Mouse (Mus musculus) midbrain, embryonic 14.5 days (tissue): ENCODE measurements at regions not wholly inside any gene's neighbourhood (a gene's known extent, or its start where the extent isn't known, plus 50 kb on each side); places are given as distances from the start of the nearest gene placed in this dataset.

Source experiments
- ATAC-seq: fragments of 200-750 bp; cut with Nextera tagmentation; 2 replicates; pipeline ENCODE4 v1.8.0; 2017; ENCODE audit warnings: moderate number of reproducible peaks, moderate library complexity; ENCODE audit not compliant: low FRiP score, low TSS enrichment
- DNase-seq: peaks from one replicate; pipeline ENCODE4 v3.0.0-alpha.2; 2015
- H3K27ac ChIP-seq: fragments of 300-500 bp; sonication (generic); replicated peaks from 2 replicates; pipeline ENCODE4 v1.5.1; 2014; ENCODE audit warnings: mild to moderate bottlenecking, low read depth, low read length, moderate library complexity
- H3K27me3 ChIP-seq: fragments of 300-500 bp; sonication (generic); 2 replicates; pipeline ENCODE4 v1.6.1; 2014; ENCODE audit warnings: low read length, control low read depth, mixed read lengths; ENCODE audit not compliant: control insufficient read depth, insufficient read depth
- H3K36me3 ChIP-seq: fragments of 300-500 bp; sonication (generic); 2 replicates; pipeline ENCODE4 v1.6.1; 2014; ENCODE audit warnings: low read length, control low read depth; ENCODE audit not compliant: control insufficient read depth, insufficient read depth
- H3K4me1 ChIP-seq: fragments of 300-500 bp; sonication (generic); 2 replicates; pipeline ENCODE4 v1.6.1; 2014; ENCODE audit warnings: mild to moderate bottlenecking, antibody characterized with exemption, low read length, control low read depth; ENCODE audit not compliant: control insufficient read depth, insufficient read depth
- H3K4me2 ChIP-seq: fragments of 300-500 bp; sonication (generic); 2 replicates; pipeline ENCODE4 v1.6.1; 2014; ENCODE audit warnings: mild to moderate bottlenecking, low read length, moderate library complexity
- H3K4me3 ChIP-seq: fragments of 300-500 bp; sonication (generic); replicated peaks from 2 replicates; pipeline ENCODE4 v1.5.1; 2014; ENCODE audit warnings: low read depth, low read length
- H3K9ac ChIP-seq: fragments of 300-500 bp; sonication (generic); replicated peaks from 2 replicates; pipeline ENCODE4 v1.6.1; 2014; ENCODE audit warnings: mild to moderate bottlenecking, low read length, moderate library complexity
- H3K9me3 ChIP-seq: fragments of 300-500 bp; sonication (generic); 2 replicates; pipeline ENCODE4 v1.6.1; 2016; ENCODE audit warnings: low read length, control low read depth, mixed read lengths; ENCODE audit not compliant: control insufficient read depth
- WGBS: fragments of 180-500 bp; shearing (Covaris S2); extraction: QIAGEN DNeasy Blood & Tissue Kit; methylation state at CpG from one replicate; pipeline ENCODE4 v1.1.7; 2014; 5-methylcytosine and 5-hydroxymethylcytosine counted together

GRCm38 (mm10) chr8:6388651-6389050, 1283.5 kb upstream of the Slc10a2 start:
- ATAC-seq: no peak
- H3K27ac ChIP-seq: no peak overlapping the region
- no peaks in the 10 kb centered on the region for H3K36me3 ChIP-seq
- H3K4me1 ChIP-seq: no peaks in the 10 kb centered on the region
- no peak for DNase-seq
- H3K9me3 ChIP-seq: no peaks in the 10 kb centered on the region
- no peak overlapping the region for H3K9ac ChIP-seq
- H3K4me3 ChIP-seq: no peak overlapping the region
- no peaks in the 10 kb centered on the region for H3K27me3 ChIP-seq
- 81% methylated on average over 2 of the region's 2 CpGs for WGBS
- no peak overlapping the region for H3K4me2 ChIP-seq

GRCm38 (mm10) chr8:6374712-6375111, 1269.6 kb upstream of the Slc10a2 start:
- Histone ChIP-seq H3K4me3 (no peak overlapping the region), H3K27ac (no peak overlapping the region), H3K27me3 (no peaks in the 10 kb centered on the region), H3K4me2 (no peak overlapping the region), H3K9me3 (no peaks in the 10 kb centered on the region), H3K4me1 (no peaks in the 10 kb centered on the region), H3K36me3 (no peaks in the 10 kb centered on the region), H3K9ac (no peak overlapping the region)
- WGBS: 58% methylated on average over 3 of the region's 3 CpGs
- DNase-seq (no peak), ATAC-seq (no peak)

DNA sequence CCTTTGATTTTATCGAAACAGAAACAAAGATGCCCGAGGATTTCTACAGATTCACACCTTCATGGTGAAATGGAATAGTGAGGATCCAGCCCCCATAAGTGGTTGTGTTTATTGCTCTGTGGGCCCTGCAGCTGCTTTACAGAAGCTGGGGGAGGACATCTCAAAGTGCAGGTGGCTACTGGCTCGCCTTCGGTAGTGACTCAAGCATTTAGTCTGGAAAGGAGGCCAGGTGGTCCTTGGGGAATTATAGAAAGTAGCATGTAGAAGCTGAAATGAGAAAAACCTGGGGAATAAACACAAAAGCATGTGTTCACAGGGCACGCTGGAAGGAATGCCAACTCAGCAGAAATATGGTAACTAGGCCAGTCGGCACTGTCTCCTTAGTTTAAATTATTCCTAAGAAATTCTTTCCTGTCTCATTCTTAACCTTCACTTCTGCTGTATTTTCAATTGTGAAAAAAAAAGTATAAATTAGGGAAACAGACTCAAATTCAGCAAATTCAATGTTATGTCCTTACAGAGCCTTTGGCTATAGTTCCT, 1256.3 kb upstream of the Slc10a2 start:
- Histone ChIP-seq H3K4me2 (no peak overlapping the region), H3K9ac (no peak overlapping the region), H3K27ac (no peak overlapping the region), H3K27me3 (no peaks in the 10 kb centered on the region), H3K36me3 (no peaks in the 10 kb centered on the region), H3K4me1 (no peaks in the 10 kb centered on the region), H3K4me3 (no peak overlapping the region), H3K9me3 (no peaks in the 10 kb centered on the region)
- 86% methylated on average over 6 of the region's 6 CpGs for WGBS
- ATAC-seq: no peak
- DNase-seq: peak; percentile 11

- WGBS: 58% methylated on average over 2 of the region's 2 CpGs
- no peak for DNase-seq
- no peak for ATAC-seq
These were observed 1252.7 kb upstream of the Slc10a2 start for GRCm38 (mm10) chr8:6357866-6358265.

GRCm38 (mm10) chr8:6350460-6350859, 1245.3 kb upstream of the Slc10a2 start:
- Histone ChIP-seq H3K4me3 (no peak overlapping the region), H3K4me1 (no peaks in the 10 kb centered on the region), H3K9me3 (no peaks in the 10 kb centered on the region), H3K4me2 (no peak overlapping the region), H3K27ac (no peak overlapping the region), H3K36me3 (no peaks in the 10 kb centered on the region), H3K27me3 (no peaks in the 10 kb centered on the region), H3K9ac (no peak overlapping the region)
- 69% methylated on average over 1 of the region's 1 CpGs for WGBS
- ATAC-seq: no peak
- DNase-seq: no peak

More at GRCm38 (mm10) chr8:6357866-6358265, 1252.7 kb upstream of the Slc10a2 start:
- no peaks in the 10 kb centered on the region for H3K9me3 ChIP-seq
- no peak overlapping the region for H3K27ac ChIP-seq
- H3K27me3 ChIP-seq: no peaks in the 10 kb centered on the region
- no peaks in the 10 kb centered on the region for H3K4me1 ChIP-seq
- no peak overlapping the region for H3K4me2 ChIP-seq
- H3K36me3 ChIP-seq: no peaks in the 10 kb centered on the region
- H3K9ac ChIP-seq: no peak overlapping the region
- no peak overlapping the region for H3K4me3 ChIP-seq

- Histone ChIP-seq H3K27me3 (no peaks in the 10 kb centered on the region), H3K36me3 (no peaks in the 10 kb centered on the region), H3K27ac (no peak overlapping the region), H3K9ac (no peak overlapping the region), H3K4me3 (no peak overlapping the region), H3K9me3 (no peaks in the 10 kb centered on the region), H3K4me1 (no peaks in the 10 kb centered on the region), H3K4me2 (no peak overlapping the region)
- peak; percentile 67 for DNase-seq
- ATAC-seq: peak; percentile 63; the same call in 1 of the 2 replicates
- 56% methylated on average over 1 of the region's 1 CpGs for WGBS
These were observed 1244.9 kb upstream of the Slc10a2 start for GRCm38 (mm10) chr8:6350052-6350451.

GRCm38 (mm10) chr8:6345704-6346103, 1240.6 kb upstream of the Slc10a2 start:
- Histone ChIP-seq H3K9me3 (no peaks in the 10 kb centered on the region), H3K27ac (no peak overlapping the region), H3K4me1 (no peaks in the 10 kb centered on the region), H3K4me2 (no peak overlapping the region), H3K4me3 (no peak overlapping the region), H3K36me3 (no peaks in the 10 kb centered on the region), H3K27me3 (no peaks in the 10 kb centered on the region), H3K9ac (no peak overlapping the region)
- ATAC-seq (no peak), DNase-seq (no peak)
- 72% methylated on average over 1 of the region's 1 CpGs for WGBS

DNA sequence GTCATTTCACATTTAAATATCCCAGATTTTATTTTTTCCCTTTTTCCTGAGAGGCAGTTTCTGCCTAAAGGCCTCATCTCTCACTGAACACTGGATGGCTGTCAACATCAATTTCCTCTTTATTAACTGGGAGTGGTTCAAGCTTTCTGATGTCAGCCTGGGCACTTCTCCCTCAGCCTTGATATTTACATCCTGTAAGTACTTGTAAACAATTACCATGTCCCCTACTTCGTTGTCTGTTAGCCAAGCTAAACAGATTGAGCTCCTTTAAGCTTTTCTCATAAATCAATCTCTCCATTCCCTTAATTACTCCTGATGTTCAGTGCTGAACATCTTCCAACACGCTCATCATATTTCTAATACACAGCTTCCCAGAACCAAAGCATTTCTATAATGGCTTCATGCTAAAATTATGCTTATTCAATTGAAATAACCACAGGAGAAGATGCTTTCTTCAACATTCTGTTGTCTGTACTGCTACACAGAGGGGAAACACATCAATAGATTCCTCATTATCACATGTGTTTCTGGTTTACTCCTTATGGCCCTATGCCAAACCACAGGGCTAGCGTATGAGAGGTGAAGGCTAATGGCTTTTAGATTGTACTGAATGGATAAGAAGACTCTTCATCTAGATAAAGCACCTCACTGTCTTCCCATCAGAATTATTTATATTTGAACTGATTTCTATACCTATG, 1235.2 kb upstream of the Slc10a2 start:
- H3K36me3 ChIP-seq: no peaks in the 10 kb centered on the region
- 56% methylated on average over 3 of the region's 3 CpGs for WGBS
- no peak overlapping the region for H3K9ac ChIP-seq
- no peak overlapping the region for H3K4me2 ChIP-seq
- no peaks in the 10 kb centered on the region for H3K9me3 ChIP-seq
- no peak for ATAC-seq
- DNase-seq: peak; percentile 37
- no peaks in the 10 kb centered on the region for H3K27me3 ChIP-seq
- H3K4me1 ChIP-seq: no peaks in the 10 kb centered on the region
- H3K27ac ChIP-seq: no peak overlapping the region
- no peak overlapping the region for H3K4me3 ChIP-seq
